Mouse (Mus musculus) lung, embryonic 16.5 days (tissue): ENCODE data around the gene Acot6. TPM values are rescaled to one million over a fixed set of nuclear protein-coding genes. Genes with fewer than 3 reads are reported as not detected.
"Not testable (repeated sequence)": the region's sequence is repeated elsewhere in the genome, so short reads cannot be mapped to it uniquely, and the experiment has no call there.

Source experiments
- ATAC-seq: fragments of 200-750 bp; cut with Nextera tagmentation; 2 replicates; pipeline ENCODE4 v1.8.0; 2017; ENCODE audit warnings: low read depth, mild to moderate bottlenecking, moderate library complexity
- H3K27ac ChIP-seq: fragments of 300-500 bp; sonication (generic); 2 replicates; pipeline ENCODE4 v1.5.1; 2014; ENCODE audit warnings: mild to moderate bottlenecking, control low read depth, low read length
- H3K27me3 ChIP-seq: fragments of 300-500 bp; sonication (generic); 2 replicates; pipeline ENCODE4 v1.6.1; 2014; ENCODE audit warnings: low read depth, low read length, mixed read lengths; ENCODE audit not compliant: control insufficient read depth, insufficient read depth
- H3K36me3 ChIP-seq: fragments of 300-500 bp; sonication (generic); 2 replicates; pipeline ENCODE4 v1.6.1; 2014; ENCODE audit warnings: low read length; ENCODE audit not compliant: control insufficient read depth, insufficient read depth
- H3K4me1 ChIP-seq: fragments of 300-500 bp; sonication (generic); replicated peaks from 2 replicates; pipeline ENCODE4 v1.6.1; 2014; ENCODE audit warnings: low read length, mixed read lengths; ENCODE audit not compliant: control insufficient read depth, insufficient read depth
- H3K4me2 ChIP-seq: fragments of 300-500 bp; sonication (generic); 2 replicates; pipeline ENCODE4 v1.6.1; 2014; ENCODE audit warnings: low read depth, low read length, control low read depth
- H3K4me3 ChIP-seq: fragments of 300-500 bp; sonication (generic); 2 replicates; pipeline ENCODE4 v1.5.1; 2014; ENCODE audit warnings: mild to moderate bottlenecking, low read length, control low read depth
- H3K9ac ChIP-seq: fragments of 300-500 bp; sonication (generic); 2 replicates; pipeline ENCODE4 v1.6.1; 2014; ENCODE audit warnings: low read length, control low read depth
- H3K9me3 ChIP-seq: fragments of 300-500 bp; sonication (generic); 2 replicates; pipeline ENCODE4 v1.6.1; 2016; ENCODE audit warnings: low read length; ENCODE audit not compliant: control insufficient read depth
- WGBS: fragments of 180-500 bp; shearing (Covaris S2); extraction: QIAGEN DNeasy Blood & Tissue Kit; methylation state at CpG from one replicate; pipeline ENCODE4 v1.1.7; 2014; 5-methylcytosine and 5-hydroxymethylcytosine counted together
- polyA plus RNA-seq: library from polyadenylated mRNA; unstranded; fragments of >200 nt; fragmentation: Nextera tagmentation; extraction: Ambion mirVana; gene quantifications from 2 replicates; pipeline ENCODE4 v1.2.1, GENCODE M21; 2015

Acot6 gene
- 1.1 and 1.8 TPM in 2 replicates for polyA plus RNA-seq

- peak within 1 kb of the TSS; percentile 60 for H3K4me3 ChIP-seq
- H3K9ac ChIP-seq = peak within 1 kb of the TSS; percentile 76
- not testable (repeated sequence) for H3K9me3 ChIP-seq, H3K27me3 ChIP-seq, H3K4me1 ChIP-seq, H3K36me3 ChIP-seq
- H3K27ac ChIP-seq = 0 out of 2 replicates have a peak within 1 kb of the TSS, but pooled peaks have one; percentile 27
- peak; percentile 82 for ATAC-seq
- under 1% methylated on average over 68 of the region's 80 CpGs for WGBS
- H3K4me2 ChIP-seq = peak within 1 kb of the TSS; percentile 87
Measured at GRCm38 (mm10) chr12:84100604-84101492, at the start of gene Acot6. Gene Acot6, plus strand, starts transcription at chr12:84100654.

GRCm38 (mm10) chr12:84050744-84051143 lies 49.7 kb upstream of the Acot6 start:
- H3K27ac ChIP-seq, ATAC-seq, H3K4me3 ChIP-seq, H3K36me3 ChIP-seq, H3K4me2 ChIP-seq, H3K9ac ChIP-seq, H3K27me3 ChIP-seq, H3K4me1 ChIP-seq, H3K9me3 ChIP-seq: not testable (repeated sequence)
- 76% methylated on average over 5 of the region's 5 CpGs for WGBS

- no peak within 1 kb of the TSS for H3K9ac ChIP-seq
- H3K4me2 ChIP-seq = no peak within 1 kb of the TSS
- no peak for ATAC-seq
- H3K27ac ChIP-seq = no peak within 1 kb of the TSS
- H3K4me3 ChIP-seq = no peak within 1 kb of the TSS; the same call in 1 of the 2 replicates
- 0 out of 2 replicates have a peak, but pooled peaks cover 2% of the 10 kb centered on the region for H3K9me3 ChIP-seq
- peaks cover 2% of the 10 kb centered on the region; the same call in 1 of the 2 replicates for H3K27me3 ChIP-seq
- 72% methylated on average over 5 of the region's 5 CpGs for WGBS
- peaks cover 6% of the 10 kb centered on the region; the same call in 1 of the 2 replicates for H3K4me1 ChIP-seq
- H3K36me3 ChIP-seq = no peaks in the 10 kb centered on the region
Measured at GRCm38 (mm10) chr12:84051937-84052474, 48.4 kb upstream of the Acot6 start, which contains the start of gene Acot3. Gene Acot3, plus strand, starts transcription at chr12:84052144.

GRCm38 (mm10) chr12:84052609-84053008 lies 47.8 kb upstream of the Acot6 start:
- no peak overlapping the region for H3K4me2 ChIP-seq
- H3K9me3 ChIP-seq = 0 out of 2 replicates have a peak, but pooled peaks cover 2% of the 10 kb centered on the region
- H3K9ac ChIP-seq = no peak overlapping the region
- peaks cover 2% of the 10 kb centered on the region; the same call in 1 of the 2 replicates for H3K27me3 ChIP-seq
- H3K4me1 ChIP-seq = peaks cover 6% of the 10 kb centered on the region; the same call in 1 of the 2 replicates
- H3K36me3 ChIP-seq = no peaks in the 10 kb centered on the region
- WGBS = 76% methylated on average over 7 of the region's 7 CpGs
- H3K4me3 ChIP-seq = no peak overlapping the region
- H3K27ac ChIP-seq = no peak overlapping the region
- no peak for ATAC-seq

- WGBS = 6% methylated on average over 16 of the region's 16 CpGs
Measured at GRCm38 (mm10) chr12:84053173-84053572, 47.3 kb upstream of the Acot6 start.

GRCm38 (mm10) chr12:84053679-84054391 lies 46.6 kb upstream of the Acot6 start:
- peak; percentile 67; the same call in 1 of the 2 replicates for ATAC-seq
- Histone ChIP-seq H3K4me2 (peak overlapping the region; percentile 79), H3K36me3 (no peaks in the 10 kb centered on the region), H3K9me3 (no peaks in the 10 kb centered on the region), H3K27me3 (peaks cover 2% of the 10 kb centered on the region; the same call in 1 of the 2 replicates), H3K27ac (no peak overlapping the region), H3K4me3 (peak overlapping the region; percentile 51), H3K4me1 (peaks cover 6% of the 10 kb centered on the region; the same call in 1 of the 2 replicates), H3K9ac (peak overlapping the region; percentile 51)
- 2% methylated on average over 40 of the region's 46 CpGs for WGBS

More at GRCm38 (mm10) chr12:84053173-84053572, 47.3 kb upstream of the Acot6 start:
- peak; percentile 34; the same call in 1 of the 2 replicates for ATAC-seq
- Histone ChIP-seq H3K4me1 (peaks cover 6% of the 10 kb centered on the region; the same call in 1 of the 2 replicates), H3K27ac (no peak overlapping the region), H3K36me3 (no peaks in the 10 kb centered on the region), H3K9me3 (0 out of 2 replicates have a peak, but pooled peaks cover 1% of the 10 kb centered on the region), H3K27me3 (peaks cover 2% of the 10 kb centered on the region; the same call in 1 of the 2 replicates), H3K9ac (peak overlapping the region; percentile 51), H3K4me3 (peak overlapping the region; percentile 51), H3K4me2 (peak overlapping the region; percentile 79)

GRCm38 (mm10) chr12:84060946-84061345 lies 39.5 kb upstream of the Acot6 start:
- WGBS = 28% methylated on average over 2 of the region's 2 CpGs
- Histone ChIP-seq H3K4me1 (no peaks in the 10 kb centered on the region), H3K9me3 (0 out of 2 replicates have a peak, but pooled peaks cover 3% of the 10 kb centered on the region), H3K4me2 (no peak overlapping the region), H3K27me3 (no peaks in the 10 kb centered on the region), H3K36me3 (no peaks in the 10 kb centered on the region), H3K27ac (no peak overlapping the region), H3K4me3 (no peak overlapping the region), H3K9ac (no peak overlapping the region)
- ATAC-seq = no peak

GRCm38 (mm10) chr12:84062336-84062735 lies 38.1 kb upstream of the Acot6 start:
- WGBS = 90% methylated on average over 20 of the region's 20 CpGs
- H3K36me3 ChIP-seq = no peaks in the 10 kb centered on the region
- H3K4me1 ChIP-seq = no peaks in the 10 kb centered on the region

More at GRCm38 (mm10) chr12:84062336-84062735, 38.1 kb upstream of the Acot6 start:
- Histone ChIP-seq H3K4me3 (no peak overlapping the region), H3K9ac (no peak overlapping the region), H3K9me3 (0 out of 2 replicates have a peak, but pooled peaks cover 3% of the 10 kb centered on the region), H3K27me3 (no peaks in the 10 kb centered on the region), H3K4me2 (no peak overlapping the region), H3K27ac (no peak overlapping the region)
- no peak for ATAC-seq
